Mouse (Mus musculus) heart, adult 2 months (tissue): ENCODE results near the gene Slc23a2. TPM values are rescaled to one million over a fixed set of nuclear protein-coding genes. Genes with fewer than 3 reads are reported as not detected.

ENCODE experiments used
- DNase-seq, 2 experiments: peaks; one replicate each; pipeline ENCODE4 v3.0.0; 2021
- H3K27ac ChIP-seq: fragments of 200-600 bp; 2 replicates; pipeline ENCODE4 v1.8.1; 2022
- H3K27me3 ChIP-seq: fragments of 200-500 bp; 2 replicates; pipeline ENCODE4 v1.6.1; 2012; ENCODE audit warnings: mild to moderate bottlenecking, low read length, inconsistent platforms, mixed read lengths; ENCODE audit not compliant: control insufficient read depth, insufficient read depth
- H3K36me3 ChIP-seq: fragments of 200-500 bp; 2 replicates; pipeline ENCODE4 v1.6.1; 2012; ENCODE audit warnings: low read length, inconsistent platforms; ENCODE audit not compliant: control insufficient read depth, insufficient read depth
- H3K4me1 ChIP-seq: fragments of 200-500 bp; 2 replicates; pipeline ENCODE4 v1.6.1; 2011; ENCODE audit warnings: low read length; ENCODE audit not compliant: control insufficient read depth, insufficient read depth
- H3K4me3 ChIP-seq: fragments of 200-600 bp; 2 replicates; pipeline ENCODE4 v1.8.1; 2022
- H3K79me2 ChIP-seq: fragments of 200-500 bp; replicated peaks from 2 replicates; pipeline ENCODE4 v1.6.1; 2012; ENCODE audit warnings: mild to moderate bottlenecking, inconsistent platforms, low read length, moderate library complexity, mixed read lengths; ENCODE audit not compliant: control insufficient read depth, insufficient read depth
- H3K9ac ChIP-seq: fragments of 200-500 bp; 2 replicates; pipeline ENCODE4 v1.6.1; 2012; ENCODE audit warnings: low read depth, mild to moderate bottlenecking, control low read depth, inconsistent platforms, low read length, mixed read lengths
- CTCF ChIP-seq: fragments of 200-600 bp; IDR thresholded peaks from 2 replicates; pipeline ENCODE4 v1.8.1; 2022; ENCODE audit warnings: antibody characterized with exemption, mild to moderate bottlenecking, moderate library complexity
- EP300 ChIP-seq: fragments of 200-500 bp; IDR thresholded peaks from 2 replicates; pipeline ENCODE4 v1.6.1; 2011; ENCODE audit warnings: low read depth, low read length, control low read depth; ENCODE audit not compliant: insufficient read depth
- POLR2A ChIP-seq: fragments of 200-500 bp; IDR thresholded peaks from 2 replicates; pipeline ENCODE4 v1.6.1; 2011; ENCODE audit warnings: mild to moderate bottlenecking, low read depth, low read length, control low read depth; ENCODE audit not compliant: insufficient read depth
- whole genome bisulfite sequencing: fragments of 180-500 bp; shearing (Covaris S2); methylation state at CpG from one replicate; pipeline ENCODE4 v1.1.7; 2018; 5-methylcytosine and 5-hydroxymethylcytosine counted together
- intact Hi-C: fragments of 180-260 bp; cut with DNase I; formaldehyde crosslinking; loops from one replicate; pipeline ENCODE4 v1.15.1; 2025
- polyA plus RNA-seq: library from polyadenylated mRNA; depleted of rRNA; stranded (reverse); fragments of >200 nt; gene quantifications from 2 replicates; pipeline ENCODE4 v1.2.3, GENCODE M21; 2012
- total RNA-seq, 2 experiments: library from RNA; stranded (reverse); gene quantifications; 2 replicates each; pipeline ENCODE4 v1.2.3; 2021

Slc23a2 gene
- total and polyA plus RNA-seq, 3 experiments, result 11.2 to 15.6 (median 11.8) TPM

- no peak overlapping the region; the same call in 1 of the 2 replicates for H3K27ac ChIP-seq
- H3K4me3 ChIP-seq, result no peak overlapping the region
- WGBS, result 54% methylated on average over 3 of the region's 3 CpGs
- intact Hi-C loops, result no loop called here
- H3K9ac ChIP-seq, result no peak overlapping the region
- peaks cover 2% of the 10 kb centered on the region; the same call in 1 of the 2 replicates for H3K36me3 ChIP-seq
- peak in 1 of 2 experiments; percentile 70 for DNase-seq
- no peaks in the 10 kb centered on the region for H3K79me2 ChIP-seq
- H3K4me1 ChIP-seq, result peaks cover 6% of the 10 kb centered on the region
- TF ChIP-seq CTCF (no peak), POLR2A (no peak), EP300 (no peak)
- no peaks in the 10 kb centered on the region for H3K27me3 ChIP-seq
Measured at GRCm38 (mm10) chr2:132019372-132019811, 125.5 kb downstream of the Slc23a2 start.

- intact Hi-C loops, result no loop called here
- Histone ChIP-seq H3K4me1 (peaks cover 6% of the 10 kb centered on the region), H3K9ac (no peak overlapping the region), H3K27me3 (no peaks in the 10 kb centered on the region), H3K36me3 (peaks cover 2% of the 10 kb centered on the region; the same call in 1 of the 2 replicates), H3K79me2 (no peaks in the 10 kb centered on the region), H3K27ac (no peak overlapping the region), H3K4me3 (no peak overlapping the region)
- WGBS, result 59% methylated on average over 4 of the region's 4 CpGs
- DNase-seq, result no peak
- TF ChIP-seq EP300 (no peak), CTCF (no peak), POLR2A (no peak)
Measured at GRCm38 (mm10) chr2:132018156-132018555, 126.8 kb downstream of the Slc23a2 start.

GRCm38 (mm10) chr2:132017611-132018010, 127.3 kb downstream of the Slc23a2 start:
- DNase-seq, result peak in 1 of 2 experiments; percentile 70
- Histone ChIP-seq H3K79me2 (no peaks in the 10 kb centered on the region), H3K36me3 (peaks cover 2% of the 10 kb centered on the region; the same call in 1 of the 2 replicates), H3K4me3 (no peak overlapping the region), H3K27me3 (no peaks in the 10 kb centered on the region), H3K9ac (no peak overlapping the region), H3K27ac (no peak overlapping the region), H3K4me1 (peaks cover 6% of the 10 kb centered on the region)
- 44% methylated on average over 7 of the region's 7 CpGs for WGBS
- intact Hi-C loops, result no loop called here
- no peak for TF ChIP-seq CTCF
- TF ChIP-seq EP300, result no peak
- no peak for TF ChIP-seq POLR2A

- Histone ChIP-seq H3K36me3 (no peaks in the 10 kb centered on the region), H3K27ac (no peak overlapping the region), H3K9ac (no peak overlapping the region), H3K27me3 (no peaks in the 10 kb centered on the region), H3K4me1 (peaks cover 2% of the 10 kb centered on the region), H3K4me3 (no peak overlapping the region), H3K79me2 (no peaks in the 10 kb centered on the region)
- 79% methylated on average over 1 of the region's 1 CpGs for WGBS
- no peak for DNase-seq
- TF ChIP-seq EP300 (no peak), POLR2A (no peak), CTCF (no peak)
- intact Hi-C loops, result no loop called here
Measured at GRCm38 (mm10) chr2:132016034-132016433, 128.9 kb downstream of the Slc23a2 start.

GRCm38 (mm10) chr2:132013152-132013551, 131.8 kb downstream of the Slc23a2 start:
- WGBS, result 90% methylated on average over 4 of the region's 4 CpGs
- no peak for DNase-seq
- H3K4me1 ChIP-seq, result no peaks in the 10 kb centered on the region; the same call in 1 of the 2 replicates
- TF ChIP-seq CTCF (no peak), POLR2A (no peak), EP300 (no peak)
- H3K27me3 ChIP-seq, result no peaks in the 10 kb centered on the region
- H3K36me3 ChIP-seq, result no peaks in the 10 kb centered on the region
- H3K79me2 ChIP-seq, result no peaks in the 10 kb centered on the region
- H3K9ac ChIP-seq, result no peak overlapping the region
- intact Hi-C loops, result no loop called here
- no peak overlapping the region for H3K27ac ChIP-seq
- no peak overlapping the region for H3K4me3 ChIP-seq

GRCm38 (mm10) chr2:132010781-132011180, 134.1 kb downstream of the Slc23a2 start:
- no peak for TF ChIP-seq POLR2A
- TF ChIP-seq EP300, result no peak
- no peak for TF ChIP-seq CTCF
- WGBS, result 85% methylated on average over 2 of the region's 2 CpGs
- H3K9ac ChIP-seq, result no peak overlapping the region
- intact Hi-C loops, result no loop called here
- H3K4me3 ChIP-seq, result no peak overlapping the region
- no peak for DNase-seq
- H3K27ac ChIP-seq, result no peak overlapping the region
- no peaks in the 10 kb centered on the region for H3K36me3 ChIP-seq
- no peaks in the 10 kb centered on the region for H3K79me2 ChIP-seq
- H3K4me1 ChIP-seq, result peaks cover 4% of the 10 kb centered on the region
- no peaks in the 10 kb centered on the region for H3K27me3 ChIP-seq
